In the genomic region with DNA sequence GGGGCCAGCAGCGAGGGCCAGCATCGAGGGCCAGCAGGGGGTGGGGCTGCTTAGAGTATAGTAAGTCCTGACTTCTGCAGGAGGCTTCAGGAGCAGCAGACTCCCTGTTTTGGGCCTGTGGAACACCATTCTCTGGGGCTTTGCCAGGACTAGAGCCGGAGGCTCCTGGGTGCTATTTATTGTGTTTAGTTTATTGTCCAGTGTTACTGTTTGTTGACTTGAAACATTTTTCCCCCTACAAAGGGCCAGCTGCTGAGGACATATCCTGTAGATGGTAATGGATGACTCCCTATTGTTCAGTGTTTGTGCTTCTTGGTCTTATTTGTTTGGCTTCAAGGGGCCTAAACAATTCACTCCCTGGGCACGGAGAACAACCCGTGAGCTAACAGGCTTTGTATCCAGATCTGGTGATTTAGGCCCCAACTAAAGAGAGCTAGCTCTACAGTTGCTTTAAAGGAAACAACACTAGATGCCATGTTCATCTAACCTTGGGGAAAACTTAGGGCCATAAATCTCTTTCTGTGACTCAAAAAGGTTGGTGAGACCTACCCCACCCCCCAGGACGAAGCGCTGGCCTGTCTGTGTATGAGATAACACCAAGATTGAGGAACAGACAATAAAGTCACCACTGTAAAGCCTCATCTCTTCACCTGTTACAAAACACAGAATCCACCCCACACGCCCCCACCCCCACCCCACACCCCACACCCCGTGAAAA, we compare ENCODE assay signal across 11 mouse cellular contexts.
DNase-seq lines count a peak whose midpoint lies in the region; ATAC-seq and TF ChIP-seq lines count a peak whose summit lies in the region.
"Had no signal": no experiment of that assay in that cellular context is flagged by ENCODE, and none has a peak within 500 bp of the region (broad histone marks: within the 10 kb centered on the region; RNA-seq: fewer than 3 reads in every experiment).

No protein-coding gene starts in this region.

- H3K9me3 ChIP-seq in neural tube, embryonic 12.5 days: no peaks in the 10 kb centered on the region
- no peaks in the 10 kb centered on the region for H3K9me3 ChIP-seq in neural tube, embryonic 15.5 days (replicated peaks)
- H3K9me3 ChIP-seq in neural tube, embryonic 14.5 days (ENCODE audit: control insufficient read depth, low read length): no peaks in the 10 kb centered on the region
- H3K9me3 ChIP-seq: liver, embryonic 13.5 days had no signal

- peak overlapping the region; percentile 81 for H3K27ac ChIP-seq in heart, adult 2 months
- H3K27ac ChIP-seq in neural tube, embryonic 12.5 days: no peak overlapping the region
- H3K27ac ChIP-seq in neural tube, embryonic 15.5 days (replicated peaks): no peak overlapping the region
- H3K27ac ChIP-seq in neural tube, embryonic 14.5 days (ENCODE audit: low read depth, low read length): no peak overlapping the region

- H3K36me3 ChIP-seq in heart, adult 2 months (ENCODE audit: control insufficient read depth, insufficient read depth, low read length): peaks cover 13% of the 10 kb centered on the region
- H3K36me3 ChIP-seq in neural tube, embryonic 12.5 days: no peaks in the 10 kb centered on the region
- no peaks in the 10 kb centered on the region for H3K36me3 ChIP-seq in neural tube, embryonic 15.5 days
- no peaks in the 10 kb centered on the region for H3K36me3 ChIP-seq in neural tube, embryonic 14.5 days (ENCODE audit: control insufficient read depth, insufficient read depth, low read length)
- H3K36me3 ChIP-seq: liver, embryonic 13.5 days had no signal

- intact Hi-C loops in heart, adult 2 months (cut with DNase I): loop anchor here (1.0 kb wide), 1 partner anchor 10 kb away; no protein-coding TSS in a partner anchor
- intact Hi-C loops in heart, postnatal 36 days (cut with DNase I): loop anchor here (5.0 kb wide), 1 partner anchor 47 kb away; no protein-coding TSS in a partner anchor

- peak; percentile 44; the same call in 1 of the 2 replicates for TF ChIP-seq POLR2A in heart, adult 2 months (IDR thresholded peaks at IDR 0.05; ENCODE audit: insufficient read depth, low read depth, low read length)

- H3K79me2 ChIP-seq in heart, adult 2 months (replicated peaks; ENCODE audit: control insufficient read depth, insufficient read depth, low read length): no peaks in the 10 kb centered on the region; the same call in none of the 2 replicates

- no peak for DNase-seq in heart, adult 2 months
- no peak for DNase-seq in heart, postnatal 36 days
- DNase-seq in kidney, postnatal 25 days: peak; percentile 36 to 54
- no peak for DNase-seq in urinary bladder, postnatal 14 days (ENCODE audit: low spot score)
- DNase-seq in testis, postnatal 14 days (ENCODE audit: low spot score): no peak
- DNase-seq: cerebellum, adult 2 months; gastrocnemius, postnatal 36 days; liver, embryonic 13.5 days had no signal

- H3K9ac ChIP-seq in heart, adult 2 months (ENCODE audit: low read depth, low read length): peak overlapping the region; percentile 36; the same call in 1 of the 2 replicates
- no peak overlapping the region for H3K9ac ChIP-seq in neural tube, embryonic 12.5 days
- H3K9ac ChIP-seq in neural tube, embryonic 15.5 days (replicated peaks): no peak overlapping the region
- H3K9ac ChIP-seq in neural tube, embryonic 14.5 days (replicated peaks; ENCODE audit: low read depth, low read length): no peak overlapping the region
- H3K9ac ChIP-seq: liver, embryonic 13.5 days had no signal

- WGBS in heart, adult 2 months: 49% methylated on average over 9 of the region's 9 CpGs
- 39% methylated on average over 9 of the region's 9 CpGs for WGBS in neural tube, embryonic 12.5 days
- 29% methylated on average over 9 of the region's 9 CpGs for WGBS in neural tube, embryonic 15.5 days
- WGBS in neural tube, embryonic 14.5 days: 28% methylated on average over 9 of the region's 9 CpGs

- no peak overlapping the region for H3K4me2 ChIP-seq in neural tube, embryonic 12.5 days (replicated peaks)
- H3K4me2 ChIP-seq in neural tube, embryonic 15.5 days: no peak overlapping the region
- H3K4me2 ChIP-seq in neural tube, embryonic 14.5 days (ENCODE audit: low read depth, low read length): no peak overlapping the region
- H3K4me2 ChIP-seq: liver, embryonic 13.5 days had no signal

- ATAC-seq in neural tube, embryonic 12.5 days (ENCODE audit: low FRiP score, low read depth): peak; percentile 68
- ATAC-seq in neural tube, embryonic 15.5 days (ENCODE audit: low FRiP score): no peak
- ATAC-seq in neural tube, embryonic 14.5 days (ENCODE audit: low read depth): peak; percentile 51; the same call in 1 of the 2 replicates

- TF ChIP-seq CTCF in heart, adult 2 months (IDR thresholded peaks at IDR 0.05): no peak

- no peak overlapping the region for H3K4me3 ChIP-seq in heart, adult 2 months
- H3K4me3 ChIP-seq in neural tube, embryonic 12.5 days: no peak overlapping the region
- H3K4me3 ChIP-seq in neural tube, embryonic 15.5 days (replicated peaks): no peak overlapping the region
- no peak overlapping the region for H3K4me3 ChIP-seq in neural tube, embryonic 14.5 days (ENCODE audit: low read depth, low read length)
- H3K4me3 ChIP-seq: liver, embryonic 13.5 days had no signal

- peaks cover 25% of the 10 kb centered on the region for H3K4me1 ChIP-seq in heart, adult 2 months (ENCODE audit: control insufficient read depth, insufficient read depth, low read length)
- 0 out of 2 replicates have a peak, but pooled peaks cover 9% of the 10 kb centered on the region for H3K4me1 ChIP-seq in neural tube, embryonic 12.5 days
- H3K4me1 ChIP-seq in neural tube, embryonic 15.5 days: 0 out of 2 replicates have a peak, but pooled peaks cover 2% of the 10 kb centered on the region
- no peaks in the 10 kb centered on the region for H3K4me1 ChIP-seq in neural tube, embryonic 14.5 days (ENCODE audit: control insufficient read depth, insufficient read depth, low read length)

- H3K27me3 ChIP-seq in heart, adult 2 months (ENCODE audit: control insufficient read depth, insufficient read depth, low read length): no peaks in the 10 kb centered on the region
- no peaks in the 10 kb centered on the region for H3K27me3 ChIP-seq in neural tube, embryonic 12.5 days (replicated peaks)
- H3K27me3 ChIP-seq in neural tube, embryonic 15.5 days (replicated peaks): no peaks in the 10 kb centered on the region
- H3K27me3 ChIP-seq in neural tube, embryonic 14.5 days (ENCODE audit: control insufficient read depth, insufficient read depth, low read length): no peaks in the 10 kb centered on the region
- H3K27me3 ChIP-seq: liver, embryonic 13.5 days had no signal

- TF ChIP-seq EP300 in heart, adult 2 months (IDR thresholded peaks at IDR 0.05; ENCODE audit: insufficient read depth, low read depth, low read length): no peak

Comparison
In these comparisons a context has a peak if more than half of its experiments do, and no peak if none do; other contexts are left out.
1. DNase-seq: peak in kidney, postnatal 25 days (2 of 2); none in heart, adult 2 months (0 of 2), heart, postnatal 36 days (0 of 2), urinary bladder, postnatal 14 days (single experiment) and testis, postnatal 14 days (single experiment).